Mouse (Mus musculus): ENCODE results near the gene 1700025G04Rik.

- TF ChIP-seq CTCF (IDR thresholded peaks at IDR 0.05; ENCODE audit: insufficient read depth, low read length) = no peak
- TF ChIP-seq POLR2A (IDR thresholded peaks at IDR 0.05; ENCODE audit: borderline replicate concordance, extremely low read depth, low read depth, low read length) = no peak
Measured at GRCm38 (mm10) chr1:152032144-152032543, 57.8 kb downstream of the 1700025G04Rik start.
